Mouse (Mus musculus): ENCODE data around the gene Cdh16.

DNA sequence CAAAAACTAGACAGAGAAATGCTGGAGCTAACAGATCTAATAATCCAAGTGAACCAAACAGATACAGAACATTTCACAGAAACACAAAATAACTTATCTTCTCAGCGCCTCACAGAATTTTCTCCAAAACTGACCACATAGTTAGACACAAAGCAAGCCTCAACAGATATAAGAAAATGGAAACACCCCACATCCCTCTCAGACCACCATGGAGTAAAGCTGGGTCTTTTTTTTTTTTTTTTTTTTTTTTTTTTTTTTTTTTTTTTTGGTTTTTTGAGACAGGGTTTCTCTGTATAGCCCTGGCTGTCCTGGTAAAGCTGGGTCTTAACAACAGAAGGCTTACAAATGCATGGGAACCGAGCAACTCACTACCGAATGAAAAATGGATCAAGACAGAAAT lies 47.4 kb downstream of the Cdh16 start:
- TF ChIP-seq POLR2A (IDR thresholded peaks at IDR 0.05; ENCODE audit: insufficient read length, low read depth) (no peak), SRF (IDR thresholded peaks at IDR 0.05; ENCODE audit: control insufficient read depth, insufficient read length, low read depth) (no peak), CEBPB (IDR thresholded peaks at IDR 0.05; ENCODE audit: insufficient read depth, poor library complexity, severe bottlenecking) (no peak), USF1 (IDR thresholded peaks at IDR 0.05; ENCODE audit: low read depth) (no peak), MYOG (IDR thresholded peaks at IDR 0.05; ENCODE audit: control insufficient read depth in 1 of 3, insufficient read depth in 1 of 3, insufficient read length in 2 of 3, low read depth in 2 of 3) (no peak), E2F4 (IDR thresholded peaks at IDR 0.05; ENCODE audit: insufficient read depth) (no peak), MAX (IDR thresholded peaks at IDR 0.05; ENCODE audit: low read depth) (no peak), TCF3 (IDR thresholded peaks at IDR 0.05; ENCODE audit: insufficient read length, low read depth) (no peak), MYOD1 (IDR thresholded peaks at IDR 0.05; ENCODE audit: control insufficient read depth in 1 of 3, insufficient read length in 2 of 3, low read depth in 2 of 3) (no peak)
